Mouse (Mus musculus) left cerebral cortex, postnatal 10 days (tissue): Measurements from ENCODE around the gene Gnptg. TPM values are rescaled to one million over a fixed set of nuclear protein-coding genes. Genes with fewer than 3 reads are reported as not detected.

Experiments
- DNase-seq, 2 experiments: peaks; one replicate each; pipeline ENCODE4 v3.0.0; 2021 to 2022; ENCODE audit warnings: low spot score in 2 of 2, mixed read lengths in 1 of 2; ENCODE audit errors: extremely low spot score in 1 of 2
- intact Hi-C: fragments of 180-260 bp; cut with DNase I; formaldehyde crosslinking; loops from one replicate; pipeline ENCODE4 v1.15.1; 2025
- microRNA-seq: library from miRNA; unstranded; fragments of <30 nt; microRNA quantifications from one replicate; pipeline ENCODE4 v1.2.0, GENCODE M21; 2022
- total RNA-seq, 2 experiments: library from RNA; stranded (reverse); gene quantifications; 2 replicates each; pipeline ENCODE4 v1.2.3; 2021

Gnptg gene
- total RNA-seq, 2 experiments from 2014 or later, result 60.4 to 67.4 TPM

DNA sequence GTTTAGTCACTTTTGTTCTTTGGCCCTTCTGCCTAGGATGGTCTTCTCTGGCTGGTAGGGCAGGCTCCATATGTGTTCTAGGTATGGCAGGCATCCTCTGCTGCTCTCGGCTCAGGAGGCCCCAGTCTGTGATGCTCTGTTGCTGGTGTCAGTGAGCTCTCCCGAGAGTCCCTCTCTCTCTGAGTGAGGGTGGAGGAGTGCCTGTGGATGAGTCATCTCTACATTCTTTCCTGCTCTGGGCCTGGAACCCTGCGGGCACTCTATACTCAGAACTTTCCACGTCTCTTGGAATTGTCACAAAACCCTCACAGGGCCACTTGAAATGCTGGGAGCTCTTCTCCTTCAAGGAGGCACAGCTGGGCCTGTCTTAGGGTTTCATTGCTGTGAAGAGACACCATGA is 28.2 kb downstream of the Gnptg start:
- DNase-seq, result no peak
- intact Hi-C loops, result no loop called here

GRCm38 (mm10) chr17:25210680-25211466 is 29.1 kb downstream of the Gnptg start:
- intact Hi-C loops, result no loop called here
- peak in 1 of 2 experiments; percentile 61 for DNase-seq

- intact Hi-C loops, result no loop called here
- DNase-seq, result no peak
Observed at GRCm38 (mm10) chr17:25210006-25210405, 29.9 kb downstream of the Gnptg start.

DNA sequence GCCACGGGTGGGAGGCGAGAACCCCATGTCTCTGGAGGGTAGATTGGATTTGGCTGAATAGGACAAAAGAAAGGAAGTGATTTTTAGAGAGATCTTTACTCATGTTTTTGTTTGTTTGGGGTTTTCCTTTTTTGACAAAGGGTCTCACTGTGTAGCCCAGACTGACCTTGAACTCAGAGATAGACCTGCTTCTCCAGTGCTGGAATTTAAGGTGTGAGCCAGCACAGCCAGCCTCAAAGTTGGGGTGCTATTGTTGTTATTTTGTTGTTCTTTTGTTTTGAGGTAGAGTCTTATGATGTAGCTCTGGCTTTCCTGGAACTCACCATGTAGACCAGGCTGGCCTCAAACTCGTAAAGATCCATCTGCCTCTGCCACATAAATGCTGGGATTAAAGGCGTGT is 37.5 kb downstream of the Gnptg start:
- DNase-seq, result no peak
- intact Hi-C loops, result no loop called here

DNA sequence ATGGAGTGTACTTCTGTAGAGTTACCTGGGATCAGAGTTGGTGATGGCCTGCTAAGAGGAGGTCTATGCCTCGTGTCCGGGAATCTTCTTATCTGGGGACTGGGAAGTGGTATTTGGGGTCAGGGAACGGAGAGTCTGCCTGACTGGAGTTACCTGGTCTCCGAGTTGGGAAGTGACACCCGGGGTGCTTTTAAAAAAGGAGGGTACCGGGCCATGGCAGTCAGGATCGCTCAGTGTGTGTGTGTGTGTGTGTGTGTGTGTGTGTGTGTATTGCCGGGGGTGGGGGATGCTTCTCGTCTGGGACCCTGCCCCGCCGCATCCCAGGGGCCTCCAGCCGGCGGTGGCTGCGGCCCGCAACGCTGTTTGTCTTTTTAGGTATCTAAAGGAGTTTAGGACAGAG is 50.8 kb downstream of the Gnptg start:
- no peak for DNase-seq
- intact Hi-C loops, result no loop called here

DNA sequence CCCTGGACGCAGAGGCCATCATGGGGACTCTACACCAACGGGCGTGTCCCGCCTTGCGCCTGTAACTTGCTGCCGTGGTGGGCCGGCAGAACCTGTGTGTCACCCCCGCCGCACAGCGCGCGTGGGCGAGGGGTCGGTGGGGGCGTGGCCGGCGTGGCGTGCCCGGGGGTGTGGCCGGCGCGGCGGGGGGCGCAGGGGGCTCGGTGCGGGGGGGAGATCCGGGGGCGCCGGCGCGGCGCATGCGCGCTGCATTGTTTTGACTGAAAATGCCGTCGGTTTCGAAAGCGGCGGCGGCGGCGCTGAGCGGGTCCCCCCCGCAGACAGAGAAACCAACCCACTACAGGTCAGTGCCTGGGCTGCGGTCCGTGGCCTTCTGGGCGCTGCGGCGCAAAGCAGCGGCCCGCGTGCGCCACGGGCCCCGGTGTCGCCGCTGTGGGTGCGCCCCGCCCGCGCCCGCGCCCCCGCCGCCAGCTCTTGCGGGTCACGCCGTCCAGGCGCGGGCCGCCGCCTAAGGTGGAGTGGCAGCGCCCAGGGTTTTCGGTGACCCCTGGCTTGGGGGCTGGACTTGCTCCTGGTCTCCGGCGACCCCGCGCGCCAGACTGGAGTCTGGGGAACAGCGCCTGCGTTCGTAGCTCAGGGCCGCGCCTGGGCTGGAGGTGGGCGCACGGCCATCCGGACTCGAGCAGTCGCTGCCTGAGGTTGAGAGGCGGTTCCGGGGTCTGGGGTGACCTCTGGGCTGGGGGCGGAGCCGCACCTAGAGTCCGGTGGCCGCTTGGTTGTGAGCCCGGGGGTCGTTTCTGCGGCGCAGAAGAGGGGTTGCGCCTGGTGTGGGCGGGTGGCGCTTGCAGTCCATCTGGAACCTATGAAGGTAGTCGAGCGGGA is 51.5 kb downstream of the Gnptg start, which contains the start of gene Unkl:
Gene Unkl, plus strand, starts transcription at position 248 of the 882 bp plus-strand sequence.
- peak; percentile 44 to 87 for DNase-seq
- intact Hi-C loops, result no loop called here

- intact Hi-C loops, result no loop called here
- DNase-seq, result no peak
Observed at GRCm38 (mm10) chr17:25187784-25188149, 52.2 kb downstream of the Gnptg start.

DNA sequence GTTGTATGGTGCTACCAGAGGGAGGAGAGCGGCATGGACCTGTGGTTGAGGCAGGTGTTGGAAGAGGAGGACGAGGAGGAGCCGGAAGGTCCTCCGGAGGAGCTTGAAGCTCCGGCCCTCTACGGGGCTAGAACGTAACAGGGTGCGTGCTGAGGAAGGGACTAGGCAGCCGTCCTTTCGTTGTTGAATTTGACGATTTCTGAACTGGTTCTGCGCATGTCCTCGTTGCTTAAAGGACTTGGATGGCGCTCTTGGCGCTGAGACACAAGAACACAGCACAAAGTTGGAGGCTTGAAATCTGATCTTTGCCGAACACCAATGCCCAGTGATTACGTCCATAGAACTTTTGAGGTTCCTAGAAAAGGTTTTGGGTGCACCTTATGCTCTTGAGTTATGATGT is 55.0 kb downstream of the Gnptg start:
- intact Hi-C loops, result no loop called here
- no peak for DNase-seq

- intact Hi-C loops, result no loop called here
- DNase-seq, result peak; percentile 97 to 98
Observed at GRCm38 (mm10) chr17:25184129-25184691, 55.7 kb downstream of the Gnptg start, which contains the start of gene BC003965. TSS of gene BC003965 (plus strand) at chr17:25184554.

Small RNA genes within 50 kb of the gene (microRNA-seq; reads per million reads assigned to microRNA genes)
- 63.0 reads per million, percentile 52 among the genes with 10 or more reads in this experiment for gene Mir3547

Other genes starting within 250 kb of the Gnptg start
- gene Cramp1l, start 224.3 kb downstream of the Gnptg start, total RNA-seq, result 10 to 100 TPM; 24.0 to 25.0 TPM
- 10 to 100 TPM; 25.4 to 28.9 TPM for gene Ift140, start 224.0 kb downstream of the Gnptg start, total RNA-seq
- 1 to 10 TPM; 7.2 to 7.8 TPM for gene Tmem204, start 156.5 kb downstream of the Gnptg start, total RNA-seq
- 10 to 100 TPM; 35.4 to 41.1 TPM for gene Telo2, start 124.2 kb downstream of the Gnptg start, total RNA-seq
- 1 to 10 TPM; 2.0 to 2.3 TPM for gene Ptx4, start 119.4 kb downstream of the Gnptg start, total RNA-seq
- gene Clcn7, start 106.7 kb downstream of the Gnptg start, total RNA-seq, result 10 to 100 TPM; 44.6 to 44.9 TPM
- gene Ccdc154, start 77.7 kb downstream of the Gnptg start, total RNA-seq, result not detected
- not detected for gene Gm38655, start 64.7 kb downstream of the Gnptg start, total RNA-seq
- gene BC003965, start 55.6 kb downstream of the Gnptg start, total RNA-seq, result 10 to 100 TPM; 17.6 to 17.9 TPM
- gene Unkl, start 51.7 kb downstream of the Gnptg start, total RNA-seq, result 10 to 100 TPM; 31.8 to 32.3 TPM
- 10 to 100 TPM; 28.6 to 30.3 TPM for gene Tsr3, start within 50 bp of the Gnptg start, total RNA-seq
- 10 to 100 TPM; 17.4 to 35.0 TPM for gene Baiap3, start 16.2 kb upstream of the Gnptg start, total RNA-seq
- gene Ube2i, start 34.5 kb upstream of the Gnptg start, total RNA-seq, result 100 to 1,000 TPM; 225 to 230 TPM
- gene Prss34, start 58.3 kb upstream of the Gnptg start, total RNA-seq, result not detected
- not detected for gene Prss28, start 68.5 kb upstream of the Gnptg start, total RNA-seq
- gene Prss29, start 78.5 kb upstream of the Gnptg start, total RNA-seq, result not detected
- gene Tpsab1, start 105.4 kb upstream of the Gnptg start, total RNA-seq, result not detected
- under 1 TPM; 0.54 to 0.77 TPM for gene Tpsb2, start 126.2 kb upstream of the Gnptg start, total RNA-seq
- not detected for gene Tpsg1, start 129.1 kb upstream of the Gnptg start, total RNA-seq
- gene Cacna1h, start 193.7 kb upstream of the Gnptg start, total RNA-seq, result 10 to 100 TPM; 53.7 to 62.9 TPM
- gene Tekt4, start 214.5 kb upstream of the Gnptg start, total RNA-seq, result 1 to 10 TPM in 1 of 2 experiments, under 1 TPM in 1; 0.39 to 4.8 TPM